In genomic region chr10:94992127-94992526, GRCm38 (mm10) we compare ENCODE assay signal across 7 mouse cellular contexts. TPM values are rescaled to one million over a fixed set of nuclear protein-coding genes. Genes with fewer than 3 reads are reported as not detected.
DNase-seq lines count a peak whose midpoint lies in the region; ATAC-seq and TF ChIP-seq lines count a peak whose summit lies in the region.

No protein-coding gene starts in this region.

- H3K4me3 ChIP-seq in intestine, embryonic 14.5 days (ENCODE audit: low read depth, low read length): no peak overlapping the region
- H3K4me3 ChIP-seq in limb, embryonic 10.5 days: peak overlapping the region; percentile 42; the same call in 1 of the 2 replicates
- H3K4me3 ChIP-seq in midbrain, embryonic 12.5 days: no peak overlapping the region
- H3K4me3 ChIP-seq in small intestine, adult 2 months (ENCODE audit: low read depth, low read length): peak overlapping the region; percentile 53

- H3K4me2 ChIP-seq in intestine, embryonic 14.5 days (ENCODE audit: low read length): peak overlapping the region; percentile 46
- peak overlapping the region; percentile 47; the same call in 1 of the 2 replicates for H3K4me2 ChIP-seq in midbrain, embryonic 12.5 days (replicated peaks)

- no peaks in the 10 kb centered on the region for H3K27me3 ChIP-seq in intestine, embryonic 14.5 days (replicated peaks; ENCODE audit: control insufficient read depth, insufficient read depth, low read length)
- peaks cover 16% of the 10 kb centered on the region; the same call in 1 of the 2 replicates for H3K27me3 ChIP-seq in limb, embryonic 10.5 days (ENCODE audit: low read depth, poor library complexity, severe bottlenecking)
- no peaks in the 10 kb centered on the region for H3K27me3 ChIP-seq in midbrain, embryonic 12.5 days
- H3K27me3 ChIP-seq in small intestine, adult 2 months (ENCODE audit: control insufficient read depth, insufficient read depth, low read length): no peaks in the 10 kb centered on the region

- 0 out of 2 replicates have a peak, but pooled peaks have one; percentile 45 for ATAC-seq in intestine, embryonic 14.5 days (replicated peaks; ENCODE audit: low FRiP score, low TSS enrichment, low read depth)
- peak; percentile 55; the same call in 1 of the 2 replicates for ATAC-seq in midbrain, embryonic 12.5 days (ENCODE audit: low FRiP score, low read depth)

- H3K27ac ChIP-seq in intestine, embryonic 14.5 days (ENCODE audit: low read depth): no peak overlapping the region
- no peak overlapping the region for H3K27ac ChIP-seq in limb, embryonic 10.5 days
- H3K27ac ChIP-seq in midbrain, embryonic 12.5 days (replicated peaks): no peak overlapping the region
- no peak overlapping the region for H3K27ac ChIP-seq in small intestine, adult 2 months (ENCODE audit: insufficient read depth, low read depth, low read length)

- intact Hi-C loops in gastrocnemius, postnatal 36 days (cut with DNase I): loop anchor here (1.0 to 5.0 kb wide), 4 partner anchors 95 to 425 kb away; partner anchors contain the start of gene Socs2

- no peaks in the 10 kb centered on the region for H3K9me3 ChIP-seq in intestine, embryonic 14.5 days (ENCODE audit: control insufficient read depth, low read length)
- no peaks in the 10 kb centered on the region for H3K9me3 ChIP-seq in limb, embryonic 10.5 days (replicated peaks)
- H3K9me3 ChIP-seq in midbrain, embryonic 12.5 days: no peaks in the 10 kb centered on the region

- WGBS in intestine, embryonic 14.5 days: 18% methylated on average over 9 of the region's 9 CpGs
- 10% methylated on average over 9 of the region's 9 CpGs for WGBS in limb, embryonic 10.5 days
- 9% methylated on average over 9 of the region's 9 CpGs for WGBS in midbrain, embryonic 12.5 days
- WGBS in small intestine, adult 2 months: 6% methylated on average over 9 of the region's 9 CpGs

- TF ChIP-seq CTCF in small intestine, adult 2 months (IDR thresholded peaks at IDR 0.05; ENCODE audit: extremely low read depth, insufficient read length, insufficient replicate concordance, low read depth, low read length): peak; percentile 93

- peaks cover 7% of the 10 kb centered on the region for H3K4me1 ChIP-seq in intestine, embryonic 14.5 days (replicated peaks; ENCODE audit: control insufficient read depth, insufficient read depth, low read length)
- peaks cover 12% of the 10 kb centered on the region for H3K4me1 ChIP-seq in limb, embryonic 10.5 days
- peaks cover 13% of the 10 kb centered on the region for H3K4me1 ChIP-seq in midbrain, embryonic 12.5 days
- H3K4me1 ChIP-seq in small intestine, adult 2 months (ENCODE audit: control insufficient read depth, insufficient read depth, insufficient read length, low read length): peaks cover 2% of the 10 kb centered on the region; the same call in 1 of the 2 replicates

- no peak overlapping the region for H3K9ac ChIP-seq in intestine, embryonic 14.5 days (ENCODE audit: low read length)
- H3K9ac ChIP-seq in midbrain, embryonic 12.5 days (replicated peaks): no peak overlapping the region

- H3K36me3 ChIP-seq in intestine, embryonic 14.5 days (ENCODE audit: control insufficient read depth, insufficient read depth, low read length): no peaks in the 10 kb centered on the region
- H3K36me3 ChIP-seq in limb, embryonic 10.5 days: no peaks in the 10 kb centered on the region
- no peaks in the 10 kb centered on the region for H3K36me3 ChIP-seq in midbrain, embryonic 12.5 days
- no peaks in the 10 kb centered on the region for H3K36me3 ChIP-seq in small intestine, adult 2 months (ENCODE audit: control insufficient read depth, insufficient read depth, low read length)

- peak; percentile 80 to 85 for DNase-seq in adrenal gland, adult 18-20 months (ENCODE audit: low spot score in 2 of 2)
- peak; percentile 84 for DNase-seq in embryo, embryonic 10 days (ENCODE audit: low spot score)
- peak; percentile 76 to 80 for DNase-seq in gastrocnemius, postnatal 36 days
- DNase-seq in intestine, embryonic 14.5 days (ENCODE audit: low spot score): peak; percentile 87
- DNase-seq in limb, embryonic 10.5 days (ENCODE audit: low spot score): peak; percentile 89

- no peak for TF ChIP-seq POLR2A in small intestine, adult 2 months (IDR thresholded peaks at IDR 0.05; ENCODE audit: low read depth, low read length)

RNA-seq across cellular contexts. Expression of gene Plxnc1, which starts 47.5 kb away (rescaled TPM):
- total RNA-seq in adrenal gland, adult 18-20 months (2021): 1 to 10 TPM; 1.6 to 9.1 TPM
- total RNA-seq in gastrocnemius, postnatal 36 days (2021): under 1 TPM; 0.56 to 0.62 TPM
- polyA plus RNA-seq in intestine, embryonic 14.5 days (2014; fragmentation: Nextera tagmentation; extraction: Ambion mirVana): 1.2 and 1.6 TPM in 2 replicates
- polyA plus RNA-seq in limb, embryonic 10.5 days (2016; fragmentation: Nextera tagmentation; extraction: Ambion mirVana): 0.35 and 0.48 TPM in 2 replicates
- 6.8 and 7.0 TPM in 2 replicates for polyA plus RNA-seq in midbrain, embryonic 12.5 days (2016; fragmentation: Nextera tagmentation; extraction: Ambion mirVana)
- polyA plus RNA-seq in small intestine, adult 2 months (2012; rRNA removed): 0.61 and 0.82 TPM in 2 replicates

Comparison
In these comparisons a context has a peak if more than half of its experiments do, and no peak if none do; other contexts are left out.
1. H3K4me3 ChIP-seq: peak in limb, embryonic 10.5 days (single experiment) and small intestine, adult 2 months (single experiment); none in intestine, embryonic 14.5 days (single experiment) and midbrain, embryonic 12.5 days (single experiment).
2. Peak in every context shown above with its lines, with median percentiles within 50 percentile points of each other: DNase-seq.